Mouse (Mus musculus) liver, adult 2 months (tissue): ENCODE data around the gene Gpx4. TPM values are rescaled to one million over a fixed set of nuclear protein-coding genes. Genes with fewer than 3 reads are reported as not detected.

Experiments
- DNase-seq: peaks from one replicate; pipeline ENCODE4 v3.0.0-alpha.2; 2011; ENCODE audit warnings: low read depth, low spot score; ENCODE audit errors: extremely low read depth
- H3K27ac ChIP-seq: fragments of 200-500 bp; replicated peaks from 2 replicates; pipeline ENCODE4 v1.5.1; 2012; ENCODE audit warnings: low read depth, mild to moderate bottlenecking, control low read depth, inconsistent platforms, low read length; ENCODE audit not compliant: insufficient read depth
- H3K27me3 ChIP-seq: fragments of 200-500 bp; 2 replicates; pipeline ENCODE4 v1.6.1; 2012; ENCODE audit warnings: mild to moderate bottlenecking, moderate library complexity, low read length, inconsistent platforms; ENCODE audit not compliant: control insufficient read depth, insufficient read depth
- H3K36me3 ChIP-seq: fragments of 200-500 bp; 2 replicates; pipeline ENCODE4 v1.6.1; 2012; ENCODE audit warnings: low read length, inconsistent platforms; ENCODE audit not compliant: control insufficient read depth, insufficient read depth
- H3K4me1 ChIP-seq: fragments of 200-500 bp; 2 replicates; pipeline ENCODE4 v1.6.1; 2011; ENCODE audit warnings: low read length; ENCODE audit not compliant: control insufficient read depth, insufficient read depth
- H3K4me3 ChIP-seq: fragments of 200-500 bp; 2 replicates; pipeline ENCODE4 v1.5.1; 2011; ENCODE audit warnings: low read depth, mild to moderate bottlenecking, control low read depth, low read length, moderate library complexity; ENCODE audit not compliant: insufficient read depth
- H3K79me2 ChIP-seq: fragments of 200-500 bp; 2 replicates; pipeline ENCODE4 v1.6.1; 2012; ENCODE audit warnings: inconsistent platforms, mild to moderate bottlenecking, low read length, moderate library complexity; ENCODE audit not compliant: control insufficient read depth, insufficient read depth
- H3K9ac ChIP-seq: fragments of 200-500 bp; 2 replicates; pipeline ENCODE4 v1.6.1; 2012; ENCODE audit warnings: low read depth, mild to moderate bottlenecking, control low read depth, inconsistent platforms, low read length
- CTCF ChIP-seq: fragments of 200-500 bp; IDR thresholded peaks from 2 replicates; pipeline ENCODE4 v1.5.1; 2011; ENCODE audit warnings: low read depth, low read length, control low read depth
- POLR2A ChIP-seq: fragments of 200-500 bp; IDR thresholded peaks from 2 replicates; pipeline ENCODE4 v1.6.1; 2011; ENCODE audit warnings: low read length, control low read depth; ENCODE audit not compliant: insufficient read depth; ENCODE audit errors: extremely low read depth
- WGBS: fragments of 180-500 bp; shearing (Covaris S2); methylation state at CpG from one replicate; pipeline ENCODE4 v1.1.7; 2018; 5-methylcytosine and 5-hydroxymethylcytosine counted together
- polyA plus RNA-seq: library from polyadenylated mRNA; depleted of rRNA; stranded (reverse); fragments of >200 nt; gene quantifications from 2 replicates; pipeline ENCODE4 v1.2.3, GENCODE M21; 2012; rRNA removed
- total RNA-seq: library from RNA; depleted of rRNA; stranded (reverse); fragments of >200 nt; gene quantifications from 2 replicates; pipeline ENCODE4 v1.2.3, GENCODE M21; 2014; rRNA removed

The Gpx4 gene
- total and polyA plus RNA-seq, 2 experiments = 535 to 752 TPM

- Histone ChIP-seq H3K4me3 (no peak overlapping the region), H3K27me3 (no peaks in the 10 kb centered on the region), H3K79me2 (peaks cover 24% of the 10 kb centered on the region), H3K9ac (no peak overlapping the region), H3K36me3 (no peaks in the 10 kb centered on the region), H3K27ac (no peak overlapping the region), H3K4me1 (peaks cover 21% of the 10 kb centered on the region)
- WGBS = 75% methylated on average over 3 of the region's 3 CpGs
- TF ChIP-seq POLR2A (no peak), CTCF (no peak)
- no peak for DNase-seq
Measured at GRCm38 (mm10) chr10:80104181-80104580, 57.2 kb downstream of the Gpx4 start.

GRCm38 (mm10) chr10:80105460-80105859 lies 58.5 kb downstream of the Gpx4 start, which contains the start of gene Sbno2:
Gene Sbno2 (minus strand): TSS chr10:80105571.
- Histone ChIP-seq H3K27ac (no peak within 1 kb of the TSS), H3K4me1 (peaks cover 9% of the 10 kb centered on the region), H3K4me3 (no peak within 1 kb of the TSS), H3K9ac (no peak within 1 kb of the TSS), H3K36me3 (no peaks in the 10 kb centered on the region), H3K79me2 (peaks cover 11% of the 10 kb centered on the region), H3K27me3 (no peaks in the 10 kb centered on the region)
- WGBS = 85% methylated on average over 5 of the region's 5 CpGs
- DNase-seq = no peak
- TF ChIP-seq POLR2A (no peak), CTCF (no peak)

GRCm38 (mm10) chr10:80105926-80106325 lies 59.0 kb downstream of the Gpx4 start:
- Histone ChIP-seq H3K27me3 (no peaks in the 10 kb centered on the region), H3K4me1 (peaks cover 8% of the 10 kb centered on the region), H3K79me2 (peaks cover 9% of the 10 kb centered on the region; the same call in 1 of the 2 replicates), H3K36me3 (no peaks in the 10 kb centered on the region), H3K4me3 (no peak overlapping the region), H3K27ac (no peak overlapping the region), H3K9ac (no peak overlapping the region)
- no peak for DNase-seq
- WGBS = 86% methylated on average over 5 of the region's 5 CpGs
- TF ChIP-seq POLR2A = no peak
- TF ChIP-seq CTCF = no peak

Other genes with a start within 250 kb of the Gpx4 start
Only the 30 nearest of the 32 such genes appear.
- gene Misp, start 226.2 kb upstream of the Gpx4 start, total RNA-seq = 0.18 and 0.40 TPM in 2 replicates
- 0.16 and 0.51 TPM in 2 replicates for gene Misp, start 226.2 kb upstream of the Gpx4 start, polyA plus RNA-seq
- 43.9 and 86.1 TPM in 2 replicates for gene Ptbp1, start 192.7 kb upstream of the Gpx4 start, total RNA-seq
- 77.6 and 103 TPM in 2 replicates for gene Ptbp1, start 192.7 kb upstream of the Gpx4 start, polyA plus RNA-seq
- gene Prtn3, start 172.7 kb upstream of the Gpx4 start, total RNA-seq = 0.40 TPM in 1 of 2 replicates, not detected in the other
- gene Prtn3, start 172.7 kb upstream of the Gpx4 start, polyA plus RNA-seq = 0.20 and 1.1 TPM in 2 replicates
- gene Plppr3, start 172.5 kb upstream of the Gpx4 start, total RNA-seq = under 0.01 TPM in 1 of 2 replicates, not detected in the other
- 0.38 and 0.47 TPM in 2 replicates for gene Plppr3, start 172.5 kb upstream of the Gpx4 start, polyA plus RNA-seq
- 0.20 TPM in 1 of 2 replicates, not detected in the other for gene Elane, start 160.9 kb upstream of the Gpx4 start, total RNA-seq
- gene Elane, start 160.9 kb upstream of the Gpx4 start, polyA plus RNA-seq = 0.12 and 0.15 TPM in 2 replicates
- gene Cfd, start 156.3 kb upstream of the Gpx4 start, total RNA-seq = 5.7 and 11.3 TPM in 2 replicates
- gene Cfd, start 156.3 kb upstream of the Gpx4 start, polyA plus RNA-seq = 0.37 and 0.98 TPM in 2 replicates
- 5.9 and 8.2 TPM in 2 replicates for gene Med16, start 138.2 kb upstream of the Gpx4 start, total RNA-seq
- gene Med16, start 138.2 kb upstream of the Gpx4 start, polyA plus RNA-seq = 29.9 and 30.6 TPM in 2 replicates
- gene Gm26602, start 136.3 kb upstream of the Gpx4 start, total RNA-seq = not detected in 2 replicates
- gene Gm26602, start 136.3 kb upstream of the Gpx4 start, polyA plus RNA-seq = not detected in 2 replicates
- 0.18 and 0.60 TPM in 2 replicates for gene Kiss1r, start 130.2 kb upstream of the Gpx4 start, total RNA-seq
- gene Kiss1r, start 130.2 kb upstream of the Gpx4 start, polyA plus RNA-seq = 1.5 and 1.9 TPM in 2 replicates
- 12.4 and 15.5 TPM in 2 replicates for gene R3hdm4, start 126.0 kb upstream of the Gpx4 start, total RNA-seq
- 78.8 and 80.0 TPM in 2 replicates for gene R3hdm4, start 126.0 kb upstream of the Gpx4 start, polyA plus RNA-seq
- 0.37 and 0.74 TPM in 2 replicates for gene Arid3a, start 120.1 kb upstream of the Gpx4 start, total RNA-seq
- 0.69 and 1.7 TPM in 2 replicates for gene Arid3a, start 120.1 kb upstream of the Gpx4 start, polyA plus RNA-seq
- gene Wdr18, start 87.0 kb upstream of the Gpx4 start, total RNA-seq = 24.8 TPM in 2 replicates
- 59.8 and 63.3 TPM in 2 replicates for gene Wdr18, start 87.0 kb upstream of the Gpx4 start, polyA plus RNA-seq
- 0.18 TPM in 1 of 2 replicates, not detected in the other for gene Grin3b, start 76.5 kb upstream of the Gpx4 start, total RNA-seq
- gene Grin3b, start 76.5 kb upstream of the Gpx4 start, polyA plus RNA-seq = 0.45 TPM in 2 replicates
- 35.7 and 51.7 TPM in 2 replicates for gene Tmem259, start 62.8 kb upstream of the Gpx4 start, total RNA-seq
- gene Tmem259, start 62.8 kb upstream of the Gpx4 start, polyA plus RNA-seq = 223 and 259 TPM in 2 replicates
- gene Cnn2, start 58.6 kb upstream of the Gpx4 start, total RNA-seq = 5.2 and 6.4 TPM in 2 replicates
- gene Cnn2, start 58.6 kb upstream of the Gpx4 start, polyA plus RNA-seq = 6.9 and 9.8 TPM in 2 replicates
- gene Abca7, start 50.7 kb upstream of the Gpx4 start, total RNA-seq = 1.4 and 1.9 TPM in 2 replicates
- gene Abca7, start 50.7 kb upstream of the Gpx4 start, polyA plus RNA-seq = 3.2 and 3.4 TPM in 2 replicates
- gene Arhgap45, start 30.5 kb upstream of the Gpx4 start, total RNA-seq = 4.5 and 4.6 TPM in 2 replicates
- 7.7 and 10.9 TPM in 2 replicates for gene Arhgap45, start 30.5 kb upstream of the Gpx4 start, polyA plus RNA-seq
- gene Polr2e, start 7.4 kb upstream of the Gpx4 start, total RNA-seq = 26.4 and 39.1 TPM in 2 replicates
- gene Polr2e, start 7.4 kb upstream of the Gpx4 start, polyA plus RNA-seq = 71.1 and 74.6 TPM in 2 replicates
- 8.9 and 11.8 TPM in 2 replicates for gene Sbno2, start 58.4 kb downstream of the Gpx4 start, total RNA-seq
- 19.2 and 25.9 TPM in 2 replicates for gene Sbno2, start 58.4 kb downstream of the Gpx4 start, polyA plus RNA-seq
- 71.5 and 75.0 TPM in 2 replicates for gene Stk11, start 68.6 kb downstream of the Gpx4 start, total RNA-seq
- gene Stk11, start 68.6 kb downstream of the Gpx4 start, polyA plus RNA-seq = 96.8 and 110 TPM in 2 replicates
- gene Atp5d, start 91.5 kb downstream of the Gpx4 start, total RNA-seq = 144 and 218 TPM in 2 replicates
- gene Atp5d, start 91.5 kb downstream of the Gpx4 start, polyA plus RNA-seq = 1,387 and 1,558 TPM in 2 replicates
- 0.47 and 0.55 TPM in 2 replicates for gene Cbarp, start 93.7 kb downstream of the Gpx4 start, total RNA-seq
- gene Cbarp, start 93.7 kb downstream of the Gpx4 start, polyA plus RNA-seq = 1.2 TPM in 2 replicates
- gene Midn, start 101.1 kb downstream of the Gpx4 start, total RNA-seq = 6.9 and 11.6 TPM in 2 replicates
- gene Midn, start 101.1 kb downstream of the Gpx4 start, polyA plus RNA-seq = 27.4 and 38.8 TPM in 2 replicates
- gene Cirbp, start 118.8 kb downstream of the Gpx4 start, total RNA-seq = 19.5 and 25.9 TPM in 2 replicates
- 31.8 and 37.0 TPM in 2 replicates for gene Cirbp, start 118.8 kb downstream of the Gpx4 start, polyA plus RNA-seq
- 5.1 and 7.7 TPM in 2 replicates for gene 1600002K03Rik, start 125.8 kb downstream of the Gpx4 start, total RNA-seq
- 10.0 and 10.4 TPM in 2 replicates for gene 1600002K03Rik, start 125.8 kb downstream of the Gpx4 start, polyA plus RNA-seq
- under 0.01 and 0.07 TPM in 2 replicates for gene Efna2, start 132.3 kb downstream of the Gpx4 start, total RNA-seq
- gene Efna2, start 132.3 kb downstream of the Gpx4 start, polyA plus RNA-seq = 0.26 TPM in 2 replicates
- 7.1 and 8.7 TPM in 2 replicates for gene Mum1, start 179.3 kb downstream of the Gpx4 start, total RNA-seq
- gene Mum1, start 179.3 kb downstream of the Gpx4 start, polyA plus RNA-seq = 8.4 and 10.1 TPM in 2 replicates
- 165 and 186 TPM in 2 replicates for gene Ndufs7, start 202.0 kb downstream of the Gpx4 start, total RNA-seq
- 551 and 560 TPM in 2 replicates for gene Ndufs7, start 202.0 kb downstream of the Gpx4 start, polyA plus RNA-seq
- gene Gamt, start 213.8 kb downstream of the Gpx4 start, total RNA-seq = 241 and 277 TPM in 2 replicates
- gene Gamt, start 213.8 kb downstream of the Gpx4 start, polyA plus RNA-seq = 670 and 715 TPM in 2 replicates
- 38.0 and 39.9 TPM in 2 replicates for gene Dazap1, start 214.3 kb downstream of the Gpx4 start, total RNA-seq
- 39.9 and 43.5 TPM in 2 replicates for gene Dazap1, start 214.3 kb downstream of the Gpx4 start, polyA plus RNA-seq